Mouse (Mus musculus): ENCODE measurements around the gene Rimbp2. TPM values are rescaled to one million over a fixed set of nuclear protein-coding genes. Genes with fewer than 3 reads are reported as not detected.

Rimbp2 gene
- polyA plus RNA-seq, 1 experiment from 2014 or later, result 0.63 TPM

- ATAC-seq (ENCODE audit: insufficient number of reproducible peaks, insufficient read depth, low FRiP score, low read depth), result no peak
These were observed 28.2 kb downstream of the Rimbp2 start for GRCm38 (mm10) chr5:128925073-128925472.

DNA sequence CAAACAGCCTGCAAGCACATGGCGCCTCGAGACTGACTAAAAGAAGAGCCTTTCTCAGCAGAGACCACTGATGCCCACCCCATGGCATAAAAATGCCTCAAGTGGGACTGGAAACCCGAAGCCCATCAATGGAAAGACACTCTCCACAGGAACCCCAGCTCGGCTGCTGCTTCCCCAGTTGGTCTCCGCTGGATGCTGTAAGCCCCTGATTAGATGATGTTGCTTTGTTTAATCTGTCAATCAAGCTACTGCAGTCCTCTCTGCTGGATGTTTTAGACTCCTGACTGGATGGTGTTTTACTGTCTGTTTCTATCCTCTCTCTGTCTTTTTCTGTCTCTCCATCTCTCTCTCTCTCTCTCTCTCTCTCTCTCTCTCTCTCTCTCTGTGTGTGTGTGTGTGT, 33.2 kb downstream of the Rimbp2 start:
- H3K27ac ChIP-seq (replicated peaks in 1 of 2; ENCODE audit: control insufficient read depth in 1 of 2, insufficient read depth in 1 of 2, low read depth in 2 of 2, low read length in 2 of 2), result no peak overlapping the region
- H3K4me2 ChIP-seq (ENCODE audit: low read length), result no peak overlapping the region
- 33% methylated on average over 5 of the region's 5 CpGs for WGBS
- H3K27me3 ChIP-seq (ENCODE audit: control insufficient read depth, insufficient read depth, low read length), result no peaks in the 10 kb centered on the region
- no peaks in the 10 kb centered on the region for H3K9me3 ChIP-seq (ENCODE audit: control insufficient read depth, low read length)
- H3K4me1 ChIP-seq (ENCODE audit: control insufficient read depth in 2 of 2, insufficient read depth in 2 of 2, low read length in 2 of 2), result no peaks in the 10 kb centered on the region
- H3K4me3 ChIP-seq (ENCODE audit: control insufficient read depth in 1 of 2, insufficient read depth in 1 of 2, low read depth in 1 of 2, low read length in 2 of 2), result no peak overlapping the region
- no peaks in the 10 kb centered on the region for H3K36me3 ChIP-seq (ENCODE audit: control insufficient read depth, insufficient read depth, low read length)
- H3K9ac ChIP-seq (ENCODE audit: low read length), result no peak overlapping the region
- ATAC-seq (ENCODE audit: insufficient number of reproducible peaks, insufficient read depth, low FRiP score, low read depth), result no peak

More at GRCm38 (mm10) chr5:128925073-128925472, 28.2 kb downstream of the Rimbp2 start:
- Histone ChIP-seq H3K36me3 (ENCODE audit: control insufficient read depth, insufficient read depth, low read length) (no peaks in the 10 kb centered on the region), H3K4me2 (ENCODE audit: low read length) (no peak overlapping the region), H3K27me3 (ENCODE audit: control insufficient read depth, insufficient read depth, low read length) (no peaks in the 10 kb centered on the region), H3K9me3 (ENCODE audit: control insufficient read depth, low read length) (no peaks in the 10 kb centered on the region), H3K27ac (replicated peaks in 1 of 2; ENCODE audit: control insufficient read depth in 1 of 2, insufficient read depth in 1 of 2, low read depth in 2 of 2, low read length in 2 of 2) (no peak overlapping the region), H3K4me3 (ENCODE audit: control insufficient read depth in 1 of 2, insufficient read depth in 1 of 2, low read depth in 1 of 2, low read length in 2 of 2) (no peak overlapping the region), H3K9ac (ENCODE audit: low read length) (no peak overlapping the region), H3K4me1 (ENCODE audit: control insufficient read depth in 2 of 2, insufficient read depth in 2 of 2, low read length in 2 of 2) (no peaks in the 10 kb centered on the region)
- 71% methylated on average over 4 of the region's 4 CpGs for WGBS

DNA sequence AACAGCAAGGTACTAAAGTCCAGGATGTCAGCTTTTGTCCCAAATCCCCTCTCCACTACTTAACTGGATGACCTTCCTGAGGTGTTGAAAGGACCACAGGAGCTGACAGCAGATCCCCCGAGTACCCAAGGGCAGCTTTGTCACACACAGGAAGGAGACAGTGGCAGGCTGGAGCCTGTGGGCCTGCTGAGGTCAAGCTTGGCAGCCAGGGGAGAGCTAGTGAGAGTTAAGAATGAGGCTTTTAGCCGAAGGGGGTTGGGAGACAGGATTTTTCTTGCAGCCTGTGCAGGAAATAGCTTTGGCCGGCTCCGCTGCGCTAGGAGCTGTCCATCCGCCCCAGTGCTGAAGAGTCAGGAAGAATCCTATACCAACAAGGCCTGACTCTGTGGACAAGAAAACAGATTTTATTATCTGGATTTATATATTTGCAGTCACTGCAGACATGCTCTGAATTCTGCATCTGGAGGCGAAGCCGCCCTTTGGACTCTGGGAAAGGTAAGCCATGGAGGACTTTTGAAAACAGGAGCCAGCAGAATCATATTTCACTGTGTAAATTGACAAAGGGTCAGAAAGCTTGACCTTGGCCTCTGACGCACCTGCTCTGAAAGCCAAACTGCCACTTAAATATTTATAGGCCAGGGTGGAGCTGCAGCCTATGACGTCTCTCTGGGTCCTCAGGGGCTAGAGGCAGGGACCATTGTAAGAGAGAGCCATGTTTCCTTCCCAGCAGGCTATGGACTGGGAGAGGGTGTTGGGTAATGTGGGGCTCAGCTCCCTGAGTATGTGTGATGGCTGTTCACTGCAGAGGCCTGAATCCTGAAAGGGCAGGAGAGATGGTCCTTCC, 35.9 kb downstream of the Rimbp2 start:
- no peaks in the 10 kb centered on the region for H3K4me1 ChIP-seq (ENCODE audit: control insufficient read depth in 2 of 2, insufficient read depth in 2 of 2, low read length in 2 of 2)
- H3K4me3 ChIP-seq (ENCODE audit: control insufficient read depth in 1 of 2, insufficient read depth in 1 of 2, low read depth in 1 of 2, low read length in 2 of 2), result no peak overlapping the region
- H3K9ac ChIP-seq (ENCODE audit: low read length), result no peak overlapping the region
- 8% methylated on average over 10 of the region's 10 CpGs for WGBS
- no peak overlapping the region for H3K4me2 ChIP-seq (ENCODE audit: low read length)
- H3K36me3 ChIP-seq (ENCODE audit: control insufficient read depth, insufficient read depth, low read length), result no peaks in the 10 kb centered on the region
- H3K27ac ChIP-seq (replicated peaks in 1 of 2; ENCODE audit: control insufficient read depth in 1 of 2, insufficient read depth in 1 of 2, low read depth in 2 of 2, low read length in 2 of 2), result no peak overlapping the region
- no peaks in the 10 kb centered on the region for H3K27me3 ChIP-seq (ENCODE audit: control insufficient read depth, insufficient read depth, low read length)
- H3K9me3 ChIP-seq (ENCODE audit: control insufficient read depth, low read length), result no peaks in the 10 kb centered on the region
- ATAC-seq (ENCODE audit: insufficient number of reproducible peaks, insufficient read depth, low FRiP score, low read depth), result no peak

- no peak for ATAC-seq (ENCODE audit: insufficient number of reproducible peaks, insufficient read depth, low FRiP score, low read depth)
- no peak overlapping the region for H3K4me3 ChIP-seq (ENCODE audit: control insufficient read depth in 1 of 2, insufficient read depth in 1 of 2, low read depth in 1 of 2, low read length in 2 of 2)
- no peaks in the 10 kb centered on the region for H3K27me3 ChIP-seq (ENCODE audit: control insufficient read depth, insufficient read depth, low read length)
- no peaks in the 10 kb centered on the region for H3K36me3 ChIP-seq (ENCODE audit: control insufficient read depth, insufficient read depth, low read length)
- no peaks in the 10 kb centered on the region for H3K9me3 ChIP-seq (ENCODE audit: control insufficient read depth, low read length)
- no peaks in the 10 kb centered on the region for H3K4me1 ChIP-seq (ENCODE audit: control insufficient read depth in 2 of 2, insufficient read depth in 2 of 2, low read length in 2 of 2)
- H3K9ac ChIP-seq (ENCODE audit: low read length), result no peak overlapping the region
- 67% methylated on average over 3 of the region's 3 CpGs for WGBS
- H3K27ac ChIP-seq (replicated peaks in 1 of 2; ENCODE audit: control insufficient read depth in 1 of 2, insufficient read depth in 1 of 2, low read depth in 2 of 2, low read length in 2 of 2), result no peak overlapping the region
- H3K4me2 ChIP-seq (ENCODE audit: low read length), result no peak overlapping the region
These were observed 39.5 kb downstream of the Rimbp2 start for GRCm38 (mm10) chr5:128913820-128914219.

GRCm38 (mm10) chr5:128912374-128912773, 40.9 kb downstream of the Rimbp2 start:
- 87% methylated on average over 3 of the region's 3 CpGs for WGBS
- Histone ChIP-seq H3K4me1 (ENCODE audit: control insufficient read depth in 2 of 2, insufficient read depth in 2 of 2, low read length in 2 of 2) (no peaks in the 10 kb centered on the region), H3K36me3 (ENCODE audit: control insufficient read depth, insufficient read depth, low read length) (no peaks in the 10 kb centered on the region), H3K27me3 (ENCODE audit: control insufficient read depth, insufficient read depth, low read length) (no peaks in the 10 kb centered on the region), H3K9ac (ENCODE audit: low read length) (no peak overlapping the region), H3K4me2 (ENCODE audit: low read length) (no peak overlapping the region), H3K9me3 (ENCODE audit: control insufficient read depth, low read length) (no peaks in the 10 kb centered on the region), H3K4me3 (ENCODE audit: control insufficient read depth in 1 of 2, insufficient read depth in 1 of 2, low read depth in 1 of 2, low read length in 2 of 2) (no peak overlapping the region), H3K27ac (replicated peaks in 1 of 2; ENCODE audit: control insufficient read depth in 1 of 2, insufficient read depth in 1 of 2, low read depth in 2 of 2, low read length in 2 of 2) (no peak overlapping the region)
- no peak for ATAC-seq (ENCODE audit: insufficient number of reproducible peaks, insufficient read depth, low FRiP score, low read depth)

GRCm38 (mm10) chr5:128911593-128911992, 41.7 kb downstream of the Rimbp2 start:
- Histone ChIP-seq H3K4me2 (ENCODE audit: low read length) (no peak overlapping the region), H3K27ac (replicated peaks in 1 of 2; ENCODE audit: control insufficient read depth in 1 of 2, insufficient read depth in 1 of 2, low read depth in 2 of 2, low read length in 2 of 2) (no peak overlapping the region), H3K4me3 (ENCODE audit: control insufficient read depth in 1 of 2, insufficient read depth in 1 of 2, low read depth in 1 of 2, low read length in 2 of 2) (no peak overlapping the region), H3K9me3 (ENCODE audit: control insufficient read depth, low read length) (no peaks in the 10 kb centered on the region), H3K4me1 (ENCODE audit: control insufficient read depth in 2 of 2, insufficient read depth in 2 of 2, low read length in 2 of 2) (no peaks in the 10 kb centered on the region), H3K27me3 (ENCODE audit: control insufficient read depth, insufficient read depth, low read length) (no peaks in the 10 kb centered on the region), H3K9ac (ENCODE audit: low read length) (no peak overlapping the region), H3K36me3 (ENCODE audit: control insufficient read depth, insufficient read depth, low read length) (no peaks in the 10 kb centered on the region)
- WGBS, result 55% methylated on average over 8 of the region's 9 CpGs
- ATAC-seq (ENCODE audit: insufficient number of reproducible peaks, insufficient read depth, low FRiP score, low read depth), result no peak

DNA sequence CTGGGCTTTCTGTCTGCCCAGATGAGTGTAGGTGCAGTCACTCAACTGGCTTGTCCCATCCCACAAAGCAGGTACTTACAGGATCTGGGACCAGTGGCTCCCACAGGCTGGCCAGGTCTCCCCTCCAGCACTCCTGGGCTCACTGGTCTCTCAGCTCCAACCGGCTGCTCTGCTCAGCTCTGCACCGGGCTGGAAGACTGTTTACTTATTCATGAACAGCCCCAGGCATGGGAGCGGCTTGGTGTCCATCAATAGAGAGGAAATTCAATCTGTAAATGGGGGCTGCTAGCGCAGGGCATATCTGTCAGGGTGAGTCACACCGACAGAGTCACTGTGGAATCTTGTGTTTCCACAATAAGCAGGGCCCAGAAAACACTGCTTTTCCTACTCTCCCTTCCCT, 49.2 kb downstream of the Rimbp2 start:
- H3K4me2 ChIP-seq (ENCODE audit: low read length), result no peak overlapping the region
- ATAC-seq (ENCODE audit: insufficient number of reproducible peaks, insufficient read depth, low FRiP score, low read depth), result no peak
- no peaks in the 10 kb centered on the region for H3K4me1 ChIP-seq (ENCODE audit: control insufficient read depth in 2 of 2, insufficient read depth in 2 of 2, low read length in 2 of 2)
- H3K36me3 ChIP-seq (ENCODE audit: control insufficient read depth, insufficient read depth, low read length), result no peaks in the 10 kb centered on the region
- no peaks in the 10 kb centered on the region for H3K9me3 ChIP-seq (ENCODE audit: control insufficient read depth, low read length)
- 41% methylated on average over 5 of the region's 5 CpGs for WGBS
- no peaks in the 10 kb centered on the region for H3K27me3 ChIP-seq (ENCODE audit: control insufficient read depth, insufficient read depth, low read length)
- H3K9ac ChIP-seq (ENCODE audit: low read length), result no peak overlapping the region
- H3K27ac ChIP-seq (replicated peaks in 1 of 2; ENCODE audit: control insufficient read depth in 1 of 2, insufficient read depth in 1 of 2, low read depth in 2 of 2, low read length in 2 of 2), result no peak overlapping the region
- no peak overlapping the region for H3K4me3 ChIP-seq (ENCODE audit: control insufficient read depth in 1 of 2, insufficient read depth in 1 of 2, low read depth in 1 of 2, low read length in 2 of 2)

GRCm38 (mm10) chr5:128903120-128903519, 50.2 kb downstream of the Rimbp2 start:
- WGBS, result 66% methylated on average over 12 of the region's 12 CpGs
- Histone ChIP-seq H3K27ac (replicated peaks in 1 of 2; ENCODE audit: control insufficient read depth in 1 of 2, insufficient read depth in 1 of 2, low read depth in 2 of 2, low read length in 2 of 2) (no peak overlapping the region), H3K4me1 (ENCODE audit: control insufficient read depth in 2 of 2, insufficient read depth in 2 of 2, low read length in 2 of 2) (no peaks in the 10 kb centered on the region), H3K36me3 (ENCODE audit: control insufficient read depth, insufficient read depth, low read length) (no peaks in the 10 kb centered on the region), H3K27me3 (ENCODE audit: control insufficient read depth, insufficient read depth, low read length) (no peaks in the 10 kb centered on the region), H3K4me3 (ENCODE audit: control insufficient read depth in 1 of 2, insufficient read depth in 1 of 2, low read depth in 1 of 2, low read length in 2 of 2) (no peak overlapping the region), H3K9ac (ENCODE audit: low read length) (no peak overlapping the region), H3K4me2 (ENCODE audit: low read length) (no peak overlapping the region), H3K9me3 (ENCODE audit: control insufficient read depth, low read length) (no peaks in the 10 kb centered on the region)
- no peak for ATAC-seq (ENCODE audit: insufficient number of reproducible peaks, insufficient read depth, low FRiP score, low read depth)
